Mouse (Mus musculus) intestine, embryonic 15.5 days (tissue): ENCODE measurements around the gene Ttc8. TPM values are rescaled to one million over a fixed set of nuclear protein-coding genes. Genes with fewer than 3 reads are reported as not detected.

Experiments used
- ATAC-seq: fragments of 200-750 bp; cut with Nextera tagmentation; 2 replicates; pipeline ENCODE4 v1.8.0; 2017; ENCODE audit warnings: moderate TSS enrichment, moderate library complexity
- H3K27ac ChIP-seq: fragments of 300-500 bp; sonication (generic); 2 replicates; pipeline ENCODE4 v1.5.1; 2015; ENCODE audit warnings: mild to moderate bottlenecking, inconsistent platforms
- H3K27me3 ChIP-seq: fragments of 300-500 bp; sonication (generic); replicated peaks from 2 replicates; pipeline ENCODE4 v1.6.1; 2015; ENCODE audit warnings: inconsistent platforms
- H3K36me3 ChIP-seq: fragments of 300-500 bp; sonication (generic); 2 replicates; pipeline ENCODE4 v1.6.1; 2015; ENCODE audit warnings: inconsistent platforms
- H3K4me1 ChIP-seq: fragments of 300-500 bp; sonication (generic); replicated peaks from 2 replicates; pipeline ENCODE4 v1.6.1; 2015; ENCODE audit warnings: inconsistent platforms
- H3K4me2 ChIP-seq: fragments of 300-500 bp; sonication (generic); replicated peaks from 2 replicates; pipeline ENCODE4 v1.6.1; 2015; ENCODE audit warnings: mild to moderate bottlenecking, inconsistent platforms
- H3K4me3 ChIP-seq: fragments of 300-500 bp; sonication (generic); replicated peaks from 2 replicates; pipeline ENCODE4 v1.5.1; 2015; ENCODE audit warnings: inconsistent platforms
- H3K9ac ChIP-seq: fragments of 300-500 bp; sonication (generic); 2 replicates; pipeline ENCODE4 v1.6.1; 2015; ENCODE audit warnings: inconsistent platforms
- H3K9me3 ChIP-seq: fragments of 300-500 bp; sonication (generic); 2 replicates; pipeline ENCODE4 v1.6.1; 2016; ENCODE audit warnings: inconsistent platforms
- WGBS: fragments of 180-500 bp; shearing (Covaris S2); methylation state at CpG from one replicate; pipeline ENCODE4 v1.1.7; 2015; 5-methylcytosine and 5-hydroxymethylcytosine counted together
- polyA plus RNA-seq: library from polyadenylated mRNA; unstranded; fragments of >200 nt; fragmentation: Nextera tagmentation; extraction: Ambion mirVana; gene quantifications from 2 replicates; pipeline ENCODE4 v1.2.1, GENCODE M21; 2015

Ttc8 gene
- polyA plus RNA-seq, 1 experiment from 2014 or later = 18.5 TPM

DNA sequence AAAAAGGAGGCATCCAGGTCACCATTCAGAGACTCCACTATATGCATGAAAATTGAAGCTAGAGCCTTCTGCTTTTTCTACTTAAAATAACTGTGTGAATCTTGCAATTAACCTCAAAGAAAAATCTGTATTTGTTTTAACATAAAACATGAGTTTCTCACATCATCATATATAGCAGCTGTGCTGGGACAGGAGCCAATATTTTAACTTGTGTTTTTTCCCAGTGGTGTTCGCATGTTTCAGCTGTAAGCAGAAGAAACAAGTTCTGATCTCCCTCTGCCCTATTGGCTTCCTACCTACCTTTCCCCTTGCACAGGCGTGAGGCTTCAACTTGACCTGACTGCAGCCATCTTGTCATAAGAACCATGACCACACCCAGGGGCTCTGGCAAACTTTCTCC lies 64.4 kb downstream of the Ttc8 start:
- no peak overlapping the region for H3K4me2 ChIP-seq
- H3K4me1 ChIP-seq = no peaks in the 10 kb centered on the region
- H3K4me3 ChIP-seq = no peak overlapping the region
- WGBS = 85% methylated on average over 2 of the region's 2 CpGs
- no peak overlapping the region for H3K27ac ChIP-seq
- H3K36me3 ChIP-seq = no peaks in the 10 kb centered on the region
- H3K27me3 ChIP-seq = no peaks in the 10 kb centered on the region
- no peak for ATAC-seq
- H3K9me3 ChIP-seq = no peaks in the 10 kb centered on the region
- no peak overlapping the region for H3K9ac ChIP-seq

DNA sequence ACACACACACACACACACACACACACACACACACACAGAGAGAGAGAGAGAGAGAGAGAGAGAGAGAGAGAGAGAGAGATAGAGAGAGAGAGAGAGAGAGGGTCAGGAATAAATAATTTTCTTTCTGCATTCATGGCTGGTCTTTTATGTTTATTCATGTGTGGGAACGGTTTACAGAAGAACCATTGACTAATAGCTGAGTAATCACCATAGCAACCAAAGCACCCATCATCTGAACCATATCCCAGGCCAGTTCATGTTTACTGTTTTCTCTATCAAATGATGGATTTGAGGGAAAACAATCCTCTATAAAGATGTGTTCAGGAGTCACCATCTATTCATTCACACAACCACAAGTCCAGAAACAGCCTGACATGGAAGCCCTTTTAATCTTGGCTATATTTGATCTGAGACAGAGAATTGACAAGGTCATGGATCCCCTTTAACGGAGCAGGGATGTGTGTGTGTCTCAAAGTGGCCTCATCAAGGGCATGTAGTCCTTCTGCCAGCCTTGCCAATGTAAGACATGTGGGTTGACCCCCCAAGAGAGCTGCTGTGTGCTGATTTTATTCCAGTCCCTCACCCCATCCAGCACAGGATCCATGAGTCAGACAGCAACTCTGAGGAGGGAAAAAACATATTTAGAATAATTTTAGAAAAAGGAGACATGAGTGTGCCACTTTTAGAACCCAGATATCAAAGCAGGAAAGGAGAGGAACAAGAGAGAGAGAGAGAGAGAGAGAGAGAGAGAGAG lies 70.9 kb downstream of the Ttc8 start:
- H3K27me3 ChIP-seq = no peaks in the 10 kb centered on the region
- no peak for ATAC-seq
- 57% methylated on average over 2 of the region's 2 CpGs for WGBS
- no peak overlapping the region for H3K4me2 ChIP-seq
- no peak overlapping the region for H3K9ac ChIP-seq
- H3K4me1 ChIP-seq = no peaks in the 10 kb centered on the region
- H3K4me3 ChIP-seq = no peak overlapping the region
- no peak overlapping the region for H3K27ac ChIP-seq
- H3K9me3 ChIP-seq = no peaks in the 10 kb centered on the region
- H3K36me3 ChIP-seq = no peaks in the 10 kb centered on the region

DNA sequence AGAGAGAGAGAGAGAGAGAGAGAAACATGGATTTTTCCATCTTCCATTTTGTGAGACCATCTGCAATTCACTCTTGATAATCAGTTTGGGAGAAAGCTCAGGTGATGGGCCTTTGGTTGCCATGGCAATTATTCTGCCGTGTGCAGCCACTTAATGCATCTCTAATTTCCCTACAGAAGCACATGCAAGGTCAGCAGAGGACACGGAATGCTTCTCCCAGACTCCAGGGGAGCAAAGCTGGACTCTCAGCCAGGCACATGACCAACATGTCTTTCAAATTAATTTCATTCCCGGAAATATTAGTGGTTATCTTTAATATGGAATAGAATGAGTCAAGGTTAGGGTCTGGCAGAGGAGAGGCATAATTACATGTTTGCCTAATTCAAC lies 71.4 kb downstream of the Ttc8 start:
- H3K27ac ChIP-seq = no peak overlapping the region
- no peak for ATAC-seq
- no peaks in the 10 kb centered on the region for H3K4me1 ChIP-seq
- no peaks in the 10 kb centered on the region for H3K36me3 ChIP-seq
- H3K4me2 ChIP-seq = no peak overlapping the region
- no peak overlapping the region for H3K4me3 ChIP-seq
- no peaks in the 10 kb centered on the region for H3K27me3 ChIP-seq
- no peaks in the 10 kb centered on the region for H3K9me3 ChIP-seq
- H3K9ac ChIP-seq = no peak overlapping the region
- 80% methylated on average over 3 of the region's 3 CpGs for WGBS

DNA sequence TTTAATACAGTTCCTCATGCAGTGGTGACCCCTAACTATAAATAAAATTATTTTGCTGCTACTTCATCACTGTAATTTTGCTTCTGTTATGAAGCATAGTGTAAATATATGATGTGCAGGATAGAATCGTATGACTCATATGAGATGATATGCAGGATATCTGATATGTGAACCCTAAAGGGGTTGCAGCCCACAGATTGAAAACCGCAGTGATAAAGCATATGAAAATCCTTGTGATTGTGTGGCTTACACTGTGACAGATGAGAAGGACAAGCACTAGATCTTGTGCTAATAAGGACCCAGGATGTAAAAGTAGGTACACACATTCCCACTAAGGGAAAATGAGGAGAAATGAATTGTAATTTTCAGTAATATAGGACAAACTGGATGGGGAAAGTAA lies 73.4 kb downstream of the Ttc8 start:
- H3K9me3 ChIP-seq = no peaks in the 10 kb centered on the region
- WGBS = 83% methylated on average over 2 of the region's 2 CpGs
- no peak overlapping the region for H3K4me2 ChIP-seq
- H3K27me3 ChIP-seq = no peaks in the 10 kb centered on the region
- no peak overlapping the region for H3K4me3 ChIP-seq
- no peaks in the 10 kb centered on the region for H3K4me1 ChIP-seq
- ATAC-seq = no peak
- H3K27ac ChIP-seq = no peak overlapping the region
- H3K36me3 ChIP-seq = no peaks in the 10 kb centered on the region
- no peak overlapping the region for H3K9ac ChIP-seq

DNA sequence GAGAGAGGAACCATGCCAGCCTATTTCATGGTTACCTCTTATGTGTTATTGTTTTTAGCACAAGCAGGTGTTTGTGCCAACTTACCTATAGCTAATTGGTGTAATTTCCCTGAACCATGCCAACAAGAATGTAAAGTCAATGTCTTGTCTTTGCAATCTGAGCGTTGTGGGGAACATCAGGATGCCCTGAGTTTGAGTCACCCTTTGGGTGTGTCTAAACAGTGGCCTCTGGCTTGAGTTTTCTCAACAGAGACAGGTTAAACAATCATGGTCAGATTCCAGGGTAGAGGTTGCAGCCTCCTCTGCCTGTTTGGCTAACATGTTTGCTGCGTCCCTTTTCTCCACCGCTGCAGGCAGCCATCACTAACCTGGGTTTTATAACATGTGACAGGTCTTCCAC lies 74.0 kb downstream of the Ttc8 start:
- H3K27me3 ChIP-seq = no peaks in the 10 kb centered on the region
- H3K9me3 ChIP-seq = no peaks in the 10 kb centered on the region
- H3K27ac ChIP-seq = no peak overlapping the region
- WGBS = 72% methylated on average over 3 of the region's 3 CpGs
- H3K36me3 ChIP-seq = no peaks in the 10 kb centered on the region
- no peak for ATAC-seq
- no peak overlapping the region for H3K4me2 ChIP-seq
- H3K9ac ChIP-seq = no peak overlapping the region
- no peak overlapping the region for H3K4me3 ChIP-seq
- no peaks in the 10 kb centered on the region for H3K4me1 ChIP-seq

DNA sequence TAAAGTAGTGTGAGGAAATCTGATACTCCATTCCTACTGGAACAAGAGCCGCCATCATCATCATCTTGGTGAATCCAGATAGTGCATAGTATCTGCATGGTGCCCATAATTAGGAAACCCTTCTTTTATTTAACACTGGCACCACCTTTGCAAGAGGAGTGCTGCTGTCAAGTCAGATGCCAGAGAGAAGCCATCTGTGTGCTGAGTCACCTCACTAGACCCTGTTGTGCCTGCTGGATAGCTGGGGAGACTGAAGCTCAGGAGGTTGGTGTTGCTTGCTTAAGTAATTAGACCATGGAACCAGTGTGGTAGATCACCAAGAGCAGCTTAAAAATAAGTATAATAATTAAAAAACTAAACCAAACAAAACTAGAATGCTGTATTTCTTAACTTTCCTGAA lies 75.5 kb downstream of the Ttc8 start:
- Histone ChIP-seq H3K27ac (no peak overlapping the region), H3K4me3 (no peak overlapping the region), H3K4me1 (no peaks in the 10 kb centered on the region), H3K36me3 (no peaks in the 10 kb centered on the region), H3K9ac (no peak overlapping the region), H3K9me3 (no peaks in the 10 kb centered on the region), H3K27me3 (no peaks in the 10 kb centered on the region), H3K4me2 (no peak overlapping the region)
- ATAC-seq = no peak
- WGBS = 83% methylated on average over 1 of the region's 1 CpGs

DNA sequence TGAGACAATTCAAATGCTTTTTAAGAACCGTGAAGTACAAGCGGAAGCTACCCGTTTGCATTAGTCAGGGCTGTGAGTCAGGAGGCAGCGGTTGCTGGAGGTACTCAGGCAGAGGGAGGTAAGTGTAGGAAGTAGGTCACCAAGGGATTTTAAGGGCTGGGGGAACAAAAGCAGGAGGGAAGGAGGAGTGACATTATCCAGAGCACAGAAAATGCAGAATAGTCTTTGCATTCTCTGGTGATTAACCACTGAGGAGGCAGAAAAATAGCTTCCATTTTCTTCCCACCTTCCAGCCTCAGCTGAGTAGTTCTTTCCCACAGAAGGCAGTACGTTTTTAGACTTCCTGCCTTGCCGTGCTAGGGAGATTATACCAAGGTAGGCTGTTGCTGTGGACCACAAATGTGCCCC lies 76.2 kb downstream of the Ttc8 start:
- no peak overlapping the region for H3K4me2 ChIP-seq
- H3K9me3 ChIP-seq = no peaks in the 10 kb centered on the region
- no peak overlapping the region for H3K9ac ChIP-seq
- WGBS = 36% methylated on average over 6 of the region's 6 CpGs
- no peaks in the 10 kb centered on the region for H3K36me3 ChIP-seq
- ATAC-seq = no peak
- H3K27ac ChIP-seq = no peak overlapping the region
- no peaks in the 10 kb centered on the region for H3K4me1 ChIP-seq
- no peak overlapping the region for H3K4me3 ChIP-seq
- H3K27me3 ChIP-seq = no peaks in the 10 kb centered on the region

DNA sequence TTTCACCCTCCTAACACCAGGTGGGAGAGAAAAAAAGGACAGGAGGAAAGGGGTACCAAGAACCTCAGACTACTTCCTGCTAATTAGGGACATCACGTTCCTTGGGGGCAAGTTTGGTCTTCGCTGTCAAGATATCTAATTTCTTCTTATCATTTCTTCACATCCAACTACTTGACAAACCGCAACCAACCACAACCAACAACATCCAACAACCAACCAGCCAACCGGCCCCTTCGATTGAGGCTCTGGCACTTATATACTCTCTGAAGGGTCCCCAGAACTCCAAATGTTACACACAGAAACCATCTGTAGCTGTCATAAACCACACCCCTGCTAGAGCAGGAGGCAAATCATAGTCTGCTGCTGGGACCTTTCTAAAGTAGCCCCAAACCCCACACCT lies 76.7 kb downstream of the Ttc8 start:
- Histone ChIP-seq H3K9me3 (no peaks in the 10 kb centered on the region), H3K36me3 (no peaks in the 10 kb centered on the region), H3K4me3 (no peak overlapping the region), H3K4me2 (no peak overlapping the region), H3K9ac (no peak overlapping the region), H3K4me1 (no peaks in the 10 kb centered on the region), H3K27me3 (no peaks in the 10 kb centered on the region), H3K27ac (no peak overlapping the region)
- 87% methylated on average over 5 of the region's 5 CpGs for WGBS
- ATAC-seq = no peak

DNA sequence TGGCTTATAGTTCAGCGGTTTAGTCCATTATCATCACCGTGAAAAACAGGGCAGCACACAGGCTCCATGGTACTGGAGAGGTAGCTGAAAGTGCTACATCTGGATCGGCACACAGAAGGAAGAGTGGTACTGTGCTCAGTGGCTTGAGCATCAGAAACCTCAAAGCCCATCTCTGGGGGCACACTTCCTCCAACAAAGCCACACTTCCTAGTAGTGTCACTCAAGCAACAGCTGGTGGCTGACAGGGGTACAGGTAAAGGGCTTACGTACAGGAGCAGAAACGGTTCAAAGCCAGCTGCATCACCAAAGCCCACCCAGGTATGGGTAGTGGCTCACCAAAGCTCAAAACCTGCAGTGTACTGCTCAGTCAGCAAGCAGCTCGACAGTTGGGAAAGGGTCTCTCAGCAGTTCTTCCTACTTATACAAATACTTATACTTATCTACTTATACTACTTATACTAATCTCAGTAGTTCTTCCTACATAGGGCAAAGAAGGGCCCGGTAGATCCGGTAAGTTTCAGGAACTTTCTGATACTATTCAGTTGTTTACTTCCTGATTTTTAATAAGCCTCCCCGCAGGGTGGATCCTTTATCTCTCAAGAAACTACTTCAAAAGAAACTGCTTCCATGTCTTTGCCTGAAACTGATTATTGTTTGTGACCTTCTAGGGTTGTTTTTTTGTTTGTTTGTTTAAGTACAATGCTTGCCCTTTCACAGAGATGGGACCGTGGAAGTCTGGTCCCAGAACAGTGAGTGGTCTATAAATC lies 78.5 kb downstream of the Ttc8 start:
- H3K4me2 ChIP-seq = no peak overlapping the region
- H3K36me3 ChIP-seq = no peaks in the 10 kb centered on the region
- H3K27me3 ChIP-seq = no peaks in the 10 kb centered on the region
- ATAC-seq = no peak
- 79% methylated on average over 10 of the region's 10 CpGs for WGBS
- no peak overlapping the region for H3K4me3 ChIP-seq
- no peaks in the 10 kb centered on the region for H3K4me1 ChIP-seq
- H3K27ac ChIP-seq = no peak overlapping the region
- H3K9me3 ChIP-seq = no peaks in the 10 kb centered on the region
- no peak overlapping the region for H3K9ac ChIP-seq

DNA sequence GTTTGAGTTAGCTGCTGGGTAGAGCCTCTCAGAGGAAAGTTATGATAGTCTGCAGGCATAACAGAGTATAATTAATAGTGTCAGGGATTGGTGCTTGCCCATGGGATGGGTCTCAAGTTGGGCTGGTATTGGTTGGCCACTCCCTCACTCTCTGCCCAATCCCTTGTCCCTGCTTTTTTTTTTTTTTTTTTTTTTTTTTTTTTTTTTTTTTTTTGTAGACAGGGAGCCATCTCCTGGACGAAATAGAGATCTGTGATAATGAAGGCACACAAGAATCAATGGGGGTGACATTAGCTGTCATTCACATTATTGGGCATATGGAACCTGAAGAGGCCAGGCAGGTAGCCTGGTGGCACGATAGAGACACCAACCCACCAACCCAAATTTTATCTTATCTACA lies 79.9 kb downstream of the Ttc8 start:
- Histone ChIP-seq H3K9me3 (no peaks in the 10 kb centered on the region), H3K4me3 (no peak overlapping the region), H3K27ac (no peak overlapping the region), H3K27me3 (no peaks in the 10 kb centered on the region), H3K4me2 (no peak overlapping the region), H3K9ac (no peak overlapping the region), H3K36me3 (no peaks in the 10 kb centered on the region), H3K4me1 (no peaks in the 10 kb centered on the region)
- ATAC-seq = no peak
- WGBS = 73% methylated on average over 2 of the region's 2 CpGs

DNA sequence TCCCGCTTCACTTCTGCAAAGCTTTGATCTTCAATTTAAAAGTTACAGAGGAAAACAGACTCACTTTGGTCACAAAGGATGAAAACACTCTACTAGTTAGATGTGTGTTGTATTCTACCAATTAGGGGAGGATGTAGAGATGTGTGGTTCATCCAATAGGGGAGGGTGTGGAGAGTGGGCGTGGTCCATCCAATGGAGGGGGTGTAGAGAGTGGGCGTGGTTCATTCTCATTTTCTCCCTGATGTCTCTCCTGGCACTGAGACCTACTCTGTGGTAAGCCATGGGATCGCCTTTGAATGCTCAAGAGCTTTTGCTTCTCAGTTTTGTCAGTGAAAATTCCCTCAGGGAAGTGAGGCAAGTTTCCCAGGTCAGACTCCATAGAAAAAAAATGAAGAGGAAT lies 82.7 kb downstream of the Ttc8 start:
- Histone ChIP-seq H3K27ac (no peak overlapping the region), H3K4me2 (no peak overlapping the region), H3K36me3 (no peaks in the 10 kb centered on the region), H3K9me3 (no peaks in the 10 kb centered on the region), H3K9ac (no peak overlapping the region), H3K4me1 (no peaks in the 10 kb centered on the region), H3K27me3 (no peaks in the 10 kb centered on the region), H3K4me3 (no peak overlapping the region)
- ATAC-seq = no peak
- 69% methylated on average over 4 of the region's 4 CpGs for WGBS

DNA sequence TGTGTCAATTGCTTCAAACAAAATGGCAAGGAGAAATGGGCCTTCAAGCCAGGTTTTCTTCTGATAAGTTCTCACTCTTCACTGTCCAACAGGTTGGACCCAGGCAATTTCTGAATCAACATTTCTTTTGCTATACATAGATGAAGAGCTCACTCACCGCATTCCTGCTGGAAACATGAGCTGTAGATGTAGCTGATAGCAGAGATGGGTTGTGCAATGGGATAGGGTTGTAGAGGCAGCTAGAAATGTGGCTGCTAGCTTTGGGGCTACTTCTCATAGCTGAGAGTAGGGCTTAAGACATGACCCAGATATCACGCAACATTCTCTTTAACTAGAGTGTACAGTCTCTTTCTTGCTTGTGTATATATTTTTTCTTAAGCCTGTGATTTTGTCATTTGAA lies 84.4 kb downstream of the Ttc8 start:
- Histone ChIP-seq H3K36me3 (no peaks in the 10 kb centered on the region), H3K27ac (no peak overlapping the region), H3K4me3 (no peak overlapping the region), H3K4me2 (no peak overlapping the region), H3K9ac (no peak overlapping the region), H3K4me1 (no peaks in the 10 kb centered on the region), H3K9me3 (no peaks in the 10 kb centered on the region), H3K27me3 (no peaks in the 10 kb centered on the region)
- WGBS = 89% methylated on average over 2 of the region's 2 CpGs
- no peak for ATAC-seq

DNA sequence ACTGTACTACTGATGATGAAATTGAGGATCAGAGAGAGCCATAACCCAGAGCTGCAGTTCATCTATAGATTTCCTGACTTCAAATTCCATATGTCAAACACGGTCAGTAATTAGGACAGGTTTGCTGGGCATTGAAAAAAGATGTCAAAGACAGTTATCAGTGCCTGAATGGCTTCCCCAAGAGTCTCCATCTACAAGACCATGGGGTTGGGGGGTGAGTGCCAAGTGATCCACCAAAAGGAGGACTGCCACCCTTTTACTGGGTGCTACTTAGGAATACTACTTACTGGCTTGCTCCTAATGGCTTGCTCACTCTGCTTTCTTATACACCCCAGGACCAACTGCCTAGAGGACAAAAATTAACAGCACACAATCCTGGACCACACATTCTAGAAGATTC lies 88.4 kb downstream of the Ttc8 start:
- ATAC-seq = no peak
- H3K36me3 ChIP-seq = no peaks in the 10 kb centered on the region
- H3K9me3 ChIP-seq = no peaks in the 10 kb centered on the region
- no peak overlapping the region for H3K4me2 ChIP-seq
- no peaks in the 10 kb centered on the region for H3K27me3 ChIP-seq
- WGBS = 85% methylated on average over 1 of the region's 1 CpGs
- no peak overlapping the region for H3K9ac ChIP-seq
- H3K4me1 ChIP-seq = no peaks in the 10 kb centered on the region
- H3K27ac ChIP-seq = no peak overlapping the region
- no peak overlapping the region for H3K4me3 ChIP-seq
